Mouse (Mus musculus) MEL (cell line): ENCODE results near the gene Gm1673.

Source experiments
- EP300 ChIP-seq, 2 experiments: IDR thresholded peaks; 2 replicates each; pipeline ENCODE4 v1.6.1; 2011; ENCODE audit warnings: improper control_type of control experiment in 2 of 2, low read length in 2 of 2, low read depth in 1 of 2, mild to moderate bottlenecking in 1 of 2
- GATA1 ChIP-seq: IDR thresholded peaks from 2 replicates; pipeline ENCODE4 v1.6.1; 2011; ENCODE audit warnings: low read depth, low read length, improper control_type of control experiment
- MEF2A ChIP-seq: IDR thresholded peaks from 2 replicates; pipeline ENCODE4 v1.6.1; 2014; ENCODE audit warnings: low read depth, mild to moderate bottlenecking, inconsistent platforms, low read length, improper control_type of control experiment; ENCODE audit not compliant: poor library complexity, insufficient replicate concordance, severe bottlenecking; ENCODE audit errors: extremely low read depth
- POLR2A ChIP-seq, 2 experiments: IDR thresholded peaks; 2 replicates each; pipeline ENCODE4 v1.6.1; 2011 to 2012; ENCODE audit warnings: low read length in 2 of 2, mild to moderate bottlenecking in 2 of 2, control low read depth in 1 of 2, improper control_type of control experiment in 1 of 2, low read depth in 1 of 2, moderate library complexity in 1 of 2; ENCODE audit not compliant: control insufficient read depth in 1 of 2, insufficient read depth in 1 of 2, poor library complexity in 1 of 2
- RAD21 ChIP-seq: IDR thresholded peaks from 2 replicates; pipeline ENCODE4 v1.6.1; 2011; ENCODE audit warnings: mild to moderate bottlenecking, low read depth, low read length, improper control_type of control experiment
- SMC3 ChIP-seq: IDR thresholded peaks from 2 replicates; pipeline ENCODE4 v1.6.1; 2011; ENCODE audit warnings: low read depth, low read length, improper control_type of control experiment

DNA sequence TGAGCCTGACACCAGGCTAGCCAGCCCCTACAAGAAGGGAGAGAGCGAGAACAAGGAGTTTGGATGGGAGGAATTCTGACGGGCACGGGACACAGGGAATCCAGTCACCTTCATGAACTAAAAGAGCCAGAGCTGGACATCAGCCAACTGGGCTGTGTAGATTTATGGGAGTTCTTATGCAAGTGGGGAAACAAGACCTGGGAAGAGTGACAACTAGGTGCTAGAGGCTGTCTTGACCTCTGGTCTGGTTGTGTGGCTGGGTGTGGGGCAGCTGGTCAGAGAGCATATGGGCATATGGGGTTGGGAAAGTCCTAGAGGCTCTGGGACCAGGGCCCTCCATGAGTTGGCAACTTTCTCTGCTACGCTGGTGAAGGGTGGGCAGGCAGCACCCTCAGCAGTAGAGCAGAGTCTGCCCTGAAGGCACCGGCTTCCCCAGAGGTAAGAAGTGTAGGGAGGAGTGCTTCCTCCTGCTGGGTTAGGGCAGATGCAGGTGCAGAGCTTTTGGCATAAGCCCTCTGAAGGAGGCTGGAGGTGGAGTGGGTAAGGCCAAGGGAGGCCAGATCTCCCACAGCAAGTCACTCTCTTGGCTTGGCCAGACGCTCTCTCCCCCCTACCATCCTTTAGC, 16.3 kb downstream of the Gm1673 start:
- TF ChIP-seq POLR2A (IDR thresholded peaks at IDR 0.05; ENCODE audit: control insufficient read depth in 1 of 2, insufficient read depth in 1 of 2, low read depth in 1 of 2, low read length in 2 of 2, poor library complexity in 1 of 2), result no peak
- no peak for TF ChIP-seq RAD21
- no peak for TF ChIP-seq EP300 (IDR thresholded peaks at IDR 0.05; ENCODE audit: low read depth in 1 of 2, low read length in 2 of 2)
- TF ChIP-seq MEF2A, result no peak
- no peak for TF ChIP-seq GATA1
- TF ChIP-seq SMC3, result no peak
